Mouse (Mus musculus) spleen, adult 2 months (tissue): ENCODE results near the gene Immp1l.

ENCODE experiments used
- CTCF ChIP-seq: fragments of 200-500 bp; IDR thresholded peaks from 2 replicates; pipeline ENCODE4 v1.5.1; 2011; ENCODE audit warnings: mild to moderate bottlenecking, inconsistent platforms; ENCODE audit not compliant: insufficient read depth, insufficient read length, insufficient replicate concordance; ENCODE audit errors: extremely low read depth
- POLR2A ChIP-seq: fragments of 200-500 bp; IDR thresholded peaks from 2 replicates; pipeline ENCODE4 v1.6.1; 2011; ENCODE audit warnings: low read depth, low read length, inconsistent platforms

DNA sequence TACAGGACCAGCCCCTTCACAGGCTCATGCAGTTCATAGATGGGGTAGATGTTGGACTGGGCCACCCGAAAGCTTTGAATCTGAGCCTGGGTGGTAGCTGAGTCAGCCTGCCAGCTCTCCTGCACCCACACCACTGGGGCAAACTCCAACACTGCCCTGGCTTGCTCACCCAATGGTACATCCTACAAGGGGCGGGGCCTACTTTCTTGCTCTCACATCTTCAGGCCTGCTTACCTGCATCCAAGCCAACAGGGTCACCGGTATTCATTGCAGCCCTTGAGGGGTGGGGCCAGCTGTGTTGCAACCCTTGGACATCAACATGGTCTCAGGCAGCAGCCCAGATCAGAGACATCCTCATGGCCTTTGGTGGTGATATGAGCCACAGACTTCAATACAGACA is 6.2 kb downstream of the Immp1l start:
- no peak for TF ChIP-seq CTCF
- TF ChIP-seq POLR2A = no peak
